Mouse (Mus musculus) liver, adult 2 months (tissue): ENCODE results near the gene Pde4d. TPM values are rescaled to one million over a fixed set of nuclear protein-coding genes. Genes with fewer than 3 reads are reported as not detected.

Experiments used
- DNase-seq: peaks from one replicate; pipeline ENCODE4 v3.0.0-alpha.2; 2011; ENCODE audit warnings: low read depth, low spot score; ENCODE audit errors: extremely low read depth
- H3K27ac ChIP-seq: fragments of 200-500 bp; replicated peaks from 2 replicates; pipeline ENCODE4 v1.5.1; 2012; ENCODE audit warnings: low read depth, mild to moderate bottlenecking, control low read depth, inconsistent platforms, low read length; ENCODE audit not compliant: insufficient read depth
- H3K27me3 ChIP-seq: fragments of 200-500 bp; 2 replicates; pipeline ENCODE4 v1.6.1; 2012; ENCODE audit warnings: mild to moderate bottlenecking, moderate library complexity, low read length, inconsistent platforms; ENCODE audit not compliant: control insufficient read depth, insufficient read depth
- H3K36me3 ChIP-seq: fragments of 200-500 bp; 2 replicates; pipeline ENCODE4 v1.6.1; 2012; ENCODE audit warnings: low read length, inconsistent platforms; ENCODE audit not compliant: control insufficient read depth, insufficient read depth
- H3K4me1 ChIP-seq: fragments of 200-500 bp; 2 replicates; pipeline ENCODE4 v1.6.1; 2011; ENCODE audit warnings: low read length; ENCODE audit not compliant: control insufficient read depth, insufficient read depth
- H3K4me3 ChIP-seq: fragments of 200-500 bp; 2 replicates; pipeline ENCODE4 v1.5.1; 2011; ENCODE audit warnings: low read depth, mild to moderate bottlenecking, control low read depth, low read length, moderate library complexity; ENCODE audit not compliant: insufficient read depth
- H3K79me2 ChIP-seq: fragments of 200-500 bp; 2 replicates; pipeline ENCODE4 v1.6.1; 2012; ENCODE audit warnings: inconsistent platforms, mild to moderate bottlenecking, low read length, moderate library complexity; ENCODE audit not compliant: control insufficient read depth, insufficient read depth
- H3K9ac ChIP-seq: fragments of 200-500 bp; 2 replicates; pipeline ENCODE4 v1.6.1; 2012; ENCODE audit warnings: low read depth, mild to moderate bottlenecking, control low read depth, inconsistent platforms, low read length
- CTCF ChIP-seq: fragments of 200-500 bp; IDR thresholded peaks from 2 replicates; pipeline ENCODE4 v1.5.1; 2011; ENCODE audit warnings: low read depth, low read length, control low read depth
- POLR2A ChIP-seq: fragments of 200-500 bp; IDR thresholded peaks from 2 replicates; pipeline ENCODE4 v1.6.1; 2011; ENCODE audit warnings: low read length, control low read depth; ENCODE audit not compliant: insufficient read depth; ENCODE audit errors: extremely low read depth
- WGBS: fragments of 180-500 bp; shearing (Covaris S2); methylation state at CpG from one replicate; pipeline ENCODE4 v1.1.7; 2018; 5-methylcytosine and 5-hydroxymethylcytosine counted together
- polyA plus RNA-seq: library from polyadenylated mRNA; depleted of rRNA; stranded (reverse); fragments of >200 nt; gene quantifications from 2 replicates; pipeline ENCODE4 v1.2.3, GENCODE M21; 2012
- total RNA-seq: library from RNA; depleted of rRNA; stranded (reverse); fragments of >200 nt; gene quantifications from 2 replicates; pipeline ENCODE4 v1.2.3, GENCODE M21; 2014

Gene Pde4d
- total and polyA plus RNA-seq, 2 experiments, result 2.3 to 13.6 TPM

DNA sequence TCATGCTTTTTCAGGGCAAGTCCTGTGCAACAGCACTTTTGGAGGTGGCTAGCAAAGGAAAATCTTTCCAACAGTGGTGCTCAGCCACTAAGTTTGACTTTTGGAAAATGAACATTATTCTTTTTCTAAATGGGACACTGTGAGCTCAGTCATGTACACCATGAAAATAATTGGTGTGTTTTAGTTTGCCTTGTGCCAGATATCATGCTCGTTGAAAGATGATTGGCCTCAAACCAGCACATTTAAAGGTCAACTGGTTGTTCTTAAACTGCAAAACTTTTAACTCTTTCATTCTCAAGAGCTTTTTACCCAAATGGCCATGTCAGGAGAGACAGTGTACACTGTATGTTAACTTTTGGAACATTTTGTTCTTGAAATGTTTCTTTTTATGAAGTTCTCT, 17.3 kb downstream of the Pde4d start:
- no peak for TF ChIP-seq CTCF
- no peak for TF ChIP-seq POLR2A
- DNase-seq, result no peak
- H3K27ac ChIP-seq, result no peak overlapping the region

DNA sequence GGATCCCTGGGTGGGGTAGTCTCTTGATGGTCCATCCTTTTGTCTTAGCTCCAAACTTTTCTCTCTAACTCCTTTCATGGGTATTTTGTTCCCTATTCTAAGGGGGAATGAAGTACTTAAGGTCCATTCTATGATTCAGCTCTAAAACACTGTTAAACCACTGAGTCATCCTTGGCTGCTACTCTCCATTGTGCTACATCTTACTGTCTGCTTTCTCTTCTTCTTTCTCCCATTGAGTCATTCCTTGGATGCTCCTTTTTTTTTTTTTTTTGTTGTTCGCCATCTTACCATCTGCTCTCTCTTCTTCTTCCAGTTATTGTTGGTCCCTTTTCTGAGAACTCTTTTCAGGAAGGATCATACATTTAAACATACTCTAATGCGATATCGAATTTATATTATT, 30.7 kb downstream of the Pde4d start:
- H3K79me2 ChIP-seq, result no peaks in the 10 kb centered on the region
- no peak overlapping the region for H3K27ac ChIP-seq
- H3K27me3 ChIP-seq, result no peaks in the 10 kb centered on the region
- TF ChIP-seq CTCF, result no peak
- no peak for TF ChIP-seq POLR2A
- DNase-seq, result no peak
- H3K36me3 ChIP-seq, result no peaks in the 10 kb centered on the region
- peaks cover 3% of the 10 kb centered on the region; the same call in 1 of the 2 replicates for H3K4me1 ChIP-seq
- WGBS, result 95% methylated on average over 3 of the region's 3 CpGs
- no peak overlapping the region for H3K9ac ChIP-seq
- no peak overlapping the region for H3K4me3 ChIP-seq

More for the DNA sequence above, 17.3 kb downstream of the Pde4d start:
- WGBS, result 19% methylated on average over 1 of the region's 1 CpGs
- Histone ChIP-seq H3K9ac (no peak overlapping the region), H3K4me1 (peaks cover 1% of the 10 kb centered on the region; the same call in 1 of the 2 replicates), H3K4me3 (no peak overlapping the region), H3K79me2 (no peaks in the 10 kb centered on the region), H3K36me3 (no peaks in the 10 kb centered on the region), H3K27me3 (no peaks in the 10 kb centered on the region)

DNA sequence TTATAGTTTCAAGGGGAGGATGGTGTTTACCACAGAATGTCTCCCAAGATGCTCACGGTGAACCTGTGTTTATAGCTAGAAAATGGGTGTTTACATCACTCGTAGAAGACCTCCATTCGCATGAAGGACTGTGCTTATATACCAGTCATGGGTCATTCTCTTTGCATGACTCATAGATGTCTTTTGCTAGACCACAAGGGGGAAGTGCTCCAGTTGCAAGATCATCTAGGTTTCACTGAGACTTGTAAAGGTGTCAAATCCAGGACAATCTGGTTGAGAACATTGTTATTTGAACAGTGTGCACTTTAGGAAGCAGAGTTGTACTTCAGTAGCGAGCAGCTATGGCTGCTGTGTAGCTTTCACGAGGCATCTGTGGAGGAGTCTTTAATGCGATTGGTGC, 35.3 kb downstream of the Pde4d start:
- TF ChIP-seq POLR2A, result no peak
- no peak for TF ChIP-seq CTCF
- no peak overlapping the region for H3K27ac ChIP-seq
- 91% methylated on average over 6 of the region's 6 CpGs for WGBS

DNA sequence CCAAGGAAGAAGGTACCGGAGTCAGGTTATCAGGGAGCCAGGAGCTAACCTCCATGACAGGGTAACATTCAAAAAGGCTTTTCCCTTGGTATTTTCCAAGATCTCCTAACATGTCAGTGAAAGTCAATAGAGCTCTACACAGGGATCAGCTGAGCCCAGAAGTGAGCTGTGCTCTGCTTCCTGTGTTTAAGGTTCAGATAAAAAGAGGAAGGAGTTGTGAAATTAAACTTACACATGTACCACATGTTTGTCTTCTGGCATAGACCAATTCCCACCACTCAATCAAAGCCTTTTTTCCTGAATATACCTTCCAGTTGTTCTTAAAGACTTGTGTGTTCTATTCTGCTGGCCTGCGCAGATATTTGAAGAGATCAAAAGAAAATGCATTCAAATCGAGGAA, 37.3 kb downstream of the Pde4d start:
- no peak overlapping the region for H3K4me3 ChIP-seq

More for the DNA sequence above, 35.3 kb downstream of the Pde4d start:
- Histone ChIP-seq H3K36me3 (no peaks in the 10 kb centered on the region), H3K79me2 (no peaks in the 10 kb centered on the region), H3K4me1 (peaks cover 3% of the 10 kb centered on the region; the same call in 1 of the 2 replicates), H3K9ac (no peak overlapping the region), H3K4me3 (no peak overlapping the region), H3K27me3 (no peaks in the 10 kb centered on the region)
- DNase-seq, result no peak

DNA sequence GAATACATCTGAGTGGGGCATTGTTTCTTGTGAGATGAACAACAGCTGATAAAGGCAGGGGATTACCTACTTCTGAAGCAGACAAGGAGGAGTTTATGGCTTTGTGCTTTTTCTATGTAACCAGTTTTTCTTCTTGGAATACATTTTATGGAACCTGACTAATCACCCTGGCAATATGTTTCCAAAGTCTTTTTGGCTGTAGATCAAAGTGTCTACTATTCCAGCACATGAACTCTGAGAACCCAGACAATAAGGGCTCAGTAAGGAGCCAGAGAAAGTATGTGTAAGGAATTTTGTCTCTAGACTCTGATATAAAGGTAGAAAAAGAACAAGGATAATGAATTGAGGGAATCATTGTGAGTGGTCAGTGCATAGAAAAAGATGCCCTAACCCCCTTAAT, 40.1 kb downstream of the Pde4d start:
- no peak overlapping the region for H3K9ac ChIP-seq
- H3K27ac ChIP-seq, result no peak overlapping the region
- H3K4me3 ChIP-seq, result no peak overlapping the region
- no peaks in the 10 kb centered on the region for H3K36me3 ChIP-seq
- H3K27me3 ChIP-seq, result no peaks in the 10 kb centered on the region
- TF ChIP-seq POLR2A (no peak), CTCF (no peak)
- no peaks in the 10 kb centered on the region for H3K79me2 ChIP-seq
- H3K4me1 ChIP-seq, result no peaks in the 10 kb centered on the region
- no peak for DNase-seq

More for the DNA sequence above, 37.3 kb downstream of the Pde4d start:
- TF ChIP-seq POLR2A (no peak), CTCF (no peak)
- H3K27me3 ChIP-seq, result no peaks in the 10 kb centered on the region
- H3K36me3 ChIP-seq, result no peaks in the 10 kb centered on the region
- no peak overlapping the region for H3K27ac ChIP-seq
- peaks cover 3% of the 10 kb centered on the region; the same call in 1 of the 2 replicates for H3K4me1 ChIP-seq
- no peak overlapping the region for H3K9ac ChIP-seq
- WGBS, result 85% methylated on average over 3 of the region's 3 CpGs
- H3K79me2 ChIP-seq, result no peaks in the 10 kb centered on the region
- no peak for DNase-seq

DNA sequence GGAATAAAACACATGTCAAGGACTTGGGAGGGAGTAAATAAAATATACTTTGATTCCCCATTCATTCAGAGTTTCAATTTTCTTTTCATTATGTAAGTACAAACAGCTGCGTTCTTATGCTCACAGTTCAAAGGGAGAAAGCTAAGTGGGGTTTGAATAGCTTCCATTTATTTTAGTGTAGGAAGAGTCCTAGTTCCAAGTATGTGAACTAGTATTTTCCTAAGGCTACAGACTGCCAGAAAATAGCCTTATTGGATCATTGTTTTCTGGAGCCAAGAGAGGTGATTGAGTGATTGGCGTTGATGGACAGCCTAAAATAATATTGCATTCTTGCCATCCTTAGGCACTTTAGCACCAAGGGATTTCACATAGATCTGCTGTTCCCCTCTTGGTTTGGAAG, 41.1 kb downstream of the Pde4d start:
- H3K79me2 ChIP-seq, result no peaks in the 10 kb centered on the region
- H3K9ac ChIP-seq, result no peak overlapping the region
- no peaks in the 10 kb centered on the region for H3K4me1 ChIP-seq
- DNase-seq, result no peak
- H3K36me3 ChIP-seq, result no peaks in the 10 kb centered on the region
- no peak overlapping the region for H3K27ac ChIP-seq
- 88% methylated on average over 2 of the region's 2 CpGs for WGBS
- no peak overlapping the region for H3K4me3 ChIP-seq
- H3K27me3 ChIP-seq, result no peaks in the 10 kb centered on the region
- TF ChIP-seq CTCF (no peak), POLR2A (no peak)
